Mouse (Mus musculus): ENCODE data around the gene Ccdc70.
"Not testable (repeated sequence)": the region's sequence is repeated elsewhere in the genome, so short reads cannot be mapped to it uniquely, and the experiment has no call there.

The Ccdc70 gene

GRCm38 (mm10) chr8:21969475-21969874 lies at the start of gene Ccdc70:
Gene Ccdc70, plus strand, starts transcription at chr8:21969775.
- no peak for DNase-seq (ENCODE audit: low spot score)

- DNase-seq (ENCODE audit: low spot score) = not testable (repeated sequence)
Observed at GRCm38 (mm10) chr8:21930754-21931153, 38.8 kb upstream of the Ccdc70 start.

DNA sequence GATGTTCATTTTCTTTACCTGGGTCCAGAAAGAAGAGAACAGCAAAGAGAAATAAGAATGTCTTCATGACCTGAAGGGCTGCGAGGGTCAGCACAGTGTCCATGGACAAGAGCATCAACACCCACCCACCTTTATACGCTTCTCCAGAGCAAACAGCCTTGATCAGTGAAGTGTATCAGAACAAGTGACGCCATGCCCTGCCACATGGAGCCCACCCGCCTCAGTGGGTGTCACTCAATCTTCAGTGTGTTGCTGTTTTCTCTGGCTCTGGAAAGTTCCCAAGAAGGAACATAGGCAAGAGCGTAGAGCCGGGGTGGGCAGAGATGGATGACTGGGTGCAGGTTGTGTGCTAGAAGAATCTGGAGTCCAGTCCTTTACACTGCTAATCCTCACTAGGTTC lies 37.0 kb upstream of the Ccdc70 start, which contains the start of gene Defb15:
Gene Defb15 (minus strand): TSS at position 101 of the 400 bp plus-strand sequence.
- DNase-seq (ENCODE audit: low spot score) = no peak

- not testable (repeated sequence) for DNase-seq (ENCODE audit: low spot score)
Observed at GRCm38 (mm10) chr8:21938052-21938451, 31.5 kb upstream of the Ccdc70 start, which contains the start of gene Defb35. Gene Defb35, plus strand, starts transcription at chr8:21938352.

DNA sequence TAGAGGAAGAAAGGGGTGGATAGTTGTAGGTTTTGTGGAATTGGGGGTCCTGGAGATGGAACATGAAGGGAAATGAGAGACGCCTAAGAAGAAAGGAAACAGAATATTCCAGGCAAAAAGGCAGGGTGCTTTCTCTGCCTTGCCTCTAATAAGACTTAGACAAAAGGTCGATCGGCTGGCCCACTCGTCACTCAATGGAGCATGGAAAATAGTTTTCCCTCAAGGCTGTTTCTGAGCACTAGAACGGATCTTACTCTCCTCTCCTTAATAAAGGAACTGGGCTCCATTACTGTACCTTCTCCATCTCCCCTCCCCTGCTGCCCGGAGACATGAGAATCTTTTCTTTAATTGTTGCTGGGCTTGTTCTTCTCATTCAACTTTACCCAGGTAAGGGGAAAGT lies 23.1 kb upstream of the Ccdc70 start, which contains the start of gene Defb13:
Gene Defb13 (plus strand): TSS at position 301 of the 400 bp plus-strand sequence.
- DNase-seq (ENCODE audit: low spot score) = no peak

DNA sequence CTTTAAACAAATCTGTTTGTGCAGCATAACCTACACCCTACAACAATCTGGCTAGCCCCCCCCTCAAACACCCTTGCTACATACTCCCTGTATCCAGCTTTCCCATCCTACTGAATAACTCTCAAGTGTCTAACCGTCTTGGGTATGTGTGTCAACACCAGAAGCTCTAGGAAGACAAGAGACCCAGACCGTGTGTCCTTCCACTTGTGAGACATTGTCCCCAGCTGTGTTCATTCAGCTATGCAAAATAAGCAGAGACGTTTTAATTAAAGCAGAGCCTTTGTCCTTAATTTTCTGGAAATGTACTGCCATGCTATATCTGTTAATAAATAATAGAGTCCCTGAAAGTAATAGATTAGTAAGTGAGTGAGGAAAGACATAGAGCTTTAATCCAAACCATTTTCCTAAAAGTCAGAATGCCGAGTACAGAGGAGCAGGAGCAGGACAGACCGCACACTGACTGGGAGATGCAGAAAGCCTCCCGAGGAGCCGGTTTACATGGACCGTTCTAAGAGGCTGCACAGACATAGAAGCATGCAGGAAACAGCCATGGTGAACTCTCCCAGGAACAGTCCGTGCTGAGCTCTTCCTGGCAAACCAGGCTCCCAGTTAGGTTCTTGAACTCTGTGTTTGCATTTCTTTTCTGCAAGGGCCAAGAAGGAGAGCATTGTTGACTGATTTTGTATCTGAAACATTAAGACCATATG lies 22.1 kb upstream of the Ccdc70 start:
- no peak for DNase-seq (ENCODE audit: low spot score)

DNA sequence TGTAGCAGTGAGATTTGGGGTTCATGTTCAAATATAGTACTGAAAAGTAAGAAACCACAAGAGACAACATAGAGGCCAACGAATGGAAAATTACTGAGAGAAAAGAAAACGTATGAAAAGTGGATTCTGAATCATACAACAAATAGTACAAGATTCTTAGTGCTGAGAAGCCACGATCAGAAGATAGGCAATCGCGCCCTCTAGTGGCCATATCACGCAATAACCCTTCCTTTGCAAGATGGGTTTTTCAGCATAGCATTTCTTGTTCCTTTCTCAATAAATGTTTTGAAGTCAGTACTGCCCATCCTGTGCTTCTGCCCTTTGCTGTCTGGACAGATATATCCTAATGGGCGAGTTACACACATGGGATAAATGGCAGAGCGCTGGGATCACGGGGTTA lies 14.3 kb upstream of the Ccdc70 start:
- DNase-seq (ENCODE audit: low spot score) = peak; percentile 15

GRCm38 (mm10) chr8:21956336-21956735 lies 13.2 kb upstream of the Ccdc70 start:
- DNase-seq (ENCODE audit: low spot score) = no peak

DNA sequence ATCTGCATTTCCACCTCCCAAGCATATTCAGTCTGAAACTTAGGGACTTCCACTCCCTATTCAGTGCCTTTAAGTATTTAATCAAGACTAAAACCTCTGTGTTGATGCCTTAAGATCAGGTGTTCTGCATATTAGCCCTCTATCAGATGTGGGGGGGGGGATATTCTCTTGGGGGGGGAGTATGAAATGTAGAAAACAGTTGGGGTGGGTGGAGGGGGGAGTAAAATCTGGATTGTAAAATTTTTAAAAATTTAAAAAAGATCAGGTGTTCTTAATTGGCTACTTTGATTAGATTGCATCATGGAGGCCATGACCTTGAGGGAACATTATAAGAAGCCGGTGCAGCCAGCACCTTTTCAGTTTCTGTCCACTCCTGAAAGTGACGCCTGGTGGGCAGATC lies 11.2 kb upstream of the Ccdc70 start, which contains the start of gene Fam90a1a:
Gene Fam90a1a (plus strand): TSS at position 301 of the 400 bp plus-strand sequence.
- no peak for DNase-seq (ENCODE audit: low spot score)

DNA sequence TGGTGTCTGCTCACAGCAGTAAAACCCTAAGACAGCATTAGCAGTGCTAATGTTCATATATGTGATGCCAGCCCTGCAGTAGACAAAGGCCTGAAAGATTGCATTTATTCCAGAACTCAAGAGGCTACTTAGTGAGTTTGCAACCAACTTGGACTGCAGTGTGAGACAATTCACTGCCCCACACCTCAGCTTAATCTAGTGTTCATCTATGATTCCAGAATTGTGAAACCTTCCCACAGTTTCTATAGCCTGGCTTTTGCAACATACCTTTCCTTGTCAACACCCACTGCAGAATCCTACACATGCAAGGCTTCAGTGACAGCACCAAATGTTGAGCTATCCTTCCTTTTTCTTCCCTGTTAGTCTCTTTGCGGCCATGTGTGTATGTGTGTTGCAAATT lies 2.9 kb upstream of the Ccdc70 start:
- no peak for DNase-seq (ENCODE audit: low spot score)

- DNase-seq (ENCODE audit: low spot score) = peak; percentile 13
Observed at GRCm38 (mm10) chr8:21978193-21978592, 8.6 kb downstream of the Ccdc70 start.

GRCm38 (mm10) chr8:21981664-21982337 lies 12.2 kb downstream of the Ccdc70 start:
- peak; percentile 13 for DNase-seq (ENCODE audit: low spot score)

GRCm38 (mm10) chr8:21992184-21992583 lies 22.6 kb downstream of the Ccdc70 start:
- peak; percentile 35 for DNase-seq (ENCODE audit: low spot score)

DNA sequence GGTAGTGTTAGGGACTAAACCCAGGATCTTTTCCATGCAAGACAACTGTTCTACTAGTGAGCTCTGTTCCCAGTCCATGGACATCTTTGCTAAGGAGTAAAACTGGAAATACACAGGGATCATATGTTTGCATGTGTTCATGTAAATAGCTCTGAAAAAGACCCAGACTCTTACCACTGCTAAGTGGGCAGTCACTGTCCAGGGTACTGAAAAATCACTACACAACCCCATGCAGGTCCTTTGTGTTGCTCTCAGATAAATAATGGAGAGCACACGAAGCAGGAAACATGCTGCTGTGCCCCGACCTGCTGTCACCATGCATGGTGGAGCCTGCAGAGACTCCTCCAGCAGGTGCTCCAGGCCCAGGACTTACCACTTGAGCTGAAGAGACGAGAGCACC lies 25.6 kb downstream of the Ccdc70 start:
- DNase-seq (ENCODE audit: low spot score) = no peak

- no peak for DNase-seq (ENCODE audit: low spot score)
Observed at GRCm38 (mm10) chr8:22004750-22005522, 35.4 kb downstream of the Ccdc70 start.

GRCm38 (mm10) chr8:22006423-22006822 lies 36.8 kb downstream of the Ccdc70 start:
- no peak for DNase-seq (ENCODE audit: low spot score)

- no peak for DNase-seq (ENCODE audit: low spot score)
Observed at GRCm38 (mm10) chr8:22009403-22009802, 39.8 kb downstream of the Ccdc70 start.

GRCm38 (mm10) chr8:22013034-22013707 lies 43.6 kb downstream of the Ccdc70 start:
- DNase-seq (ENCODE audit: low spot score) = no peak

DNA sequence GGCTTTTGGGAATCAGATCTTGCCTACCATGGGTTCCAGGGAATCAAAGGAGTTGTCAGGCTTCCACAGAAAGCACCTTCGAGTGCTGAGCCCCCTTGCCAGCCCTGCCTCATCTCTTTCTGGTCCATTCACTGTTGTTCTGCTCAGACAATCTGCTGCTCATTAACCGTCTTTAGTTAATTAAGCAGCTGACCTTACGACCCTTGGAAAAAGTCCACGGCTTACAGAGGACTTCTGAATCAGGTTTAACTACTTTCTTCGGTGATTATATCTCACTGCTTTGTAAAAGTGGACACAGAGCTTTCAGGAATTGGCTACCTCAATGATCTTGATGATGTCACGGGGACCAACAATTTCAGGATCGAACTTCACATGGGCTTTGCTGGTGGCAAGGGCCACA lies 48.2 kb downstream of the Ccdc70 start:
- DNase-seq (ENCODE audit: low spot score) = no peak

DNA sequence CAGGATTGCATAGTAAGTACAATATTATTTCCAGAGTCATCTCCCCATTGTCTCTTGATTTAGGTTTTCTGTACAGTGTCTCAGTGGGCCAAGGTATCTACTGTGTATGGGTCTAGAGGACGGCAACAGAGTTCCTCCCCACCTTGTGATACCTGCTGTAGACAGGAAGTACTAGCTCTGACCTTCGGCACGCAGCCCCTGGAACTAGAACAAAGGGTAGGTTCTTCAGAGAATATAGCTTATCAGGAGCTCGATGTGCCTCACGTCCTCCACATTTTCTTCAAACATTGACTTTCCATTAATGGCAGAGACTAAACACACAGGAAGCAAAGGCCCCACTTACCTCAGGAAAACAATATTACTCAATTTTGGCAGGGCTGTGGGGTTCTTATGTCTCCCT lies 49.9 kb downstream of the Ccdc70 start:
- no peak for DNase-seq (ENCODE audit: low spot score)

DNA sequence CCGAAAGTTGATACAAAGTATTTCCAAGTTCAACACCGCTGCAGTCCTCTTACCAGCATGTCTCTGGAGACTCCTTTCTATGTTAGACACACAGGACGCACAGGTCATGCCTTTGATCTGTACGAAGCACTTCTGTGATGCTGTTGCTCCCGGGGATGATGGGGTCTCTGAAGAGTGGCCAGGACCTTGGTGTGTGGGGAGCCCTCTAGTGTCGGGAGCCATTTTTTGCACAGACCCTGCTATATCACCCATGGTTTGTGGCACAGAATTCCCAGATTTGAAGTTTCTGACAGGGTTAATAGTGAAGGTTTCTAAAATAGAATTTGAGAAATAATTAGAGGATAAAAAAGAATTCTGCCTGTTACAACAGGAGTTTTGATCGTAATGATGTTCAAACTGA lies 52.7 kb downstream of the Ccdc70 start:
- no peak for DNase-seq (ENCODE audit: low spot score)

Data from left cerebral cortex, adult 11 months (tissue).